Mouse (Mus musculus) liver, postnatal 0 days (tissue): ENCODE results near the gene Agxt2. TPM values are rescaled to one million over a fixed set of nuclear protein-coding genes. Genes with fewer than 3 reads are reported as not detected.

Experiments
- ATAC-seq: fragments of 200-750 bp; cut with Nextera tagmentation; 2 replicates; pipeline ENCODE4 v1.8.0; 2017; ENCODE audit warnings: mild to moderate bottlenecking, moderate library complexity
- DNase-seq: peaks from one replicate; pipeline ENCODE4 v3.0.0-alpha.2; 2016
- H3K27ac ChIP-seq: fragments of 300-500 bp; sonication (generic); 2 replicates; pipeline ENCODE4 v1.5.1; 2014; ENCODE audit warnings: antibody characterized with exemption, moderate library complexity, mild to moderate bottlenecking, low read depth
- H3K27me3 ChIP-seq: fragments of 300-500 bp; sonication (generic); 2 replicates; pipeline ENCODE4 v1.6.1; 2014; ENCODE audit warnings: low read length, control low read depth, mixed read lengths; ENCODE audit not compliant: insufficient read depth
- H3K36me3 ChIP-seq: fragments of 300-500 bp; sonication (generic); replicated peaks from 2 replicates; pipeline ENCODE4 v1.6.1; 2014; ENCODE audit warnings: mild to moderate bottlenecking, control low read depth, low read length, moderate library complexity, mixed read lengths; ENCODE audit not compliant: insufficient read depth
- H3K4me1 ChIP-seq: fragments of 300-500 bp; sonication (generic); 2 replicates; pipeline ENCODE4 v1.6.1; 2014; ENCODE audit warnings: antibody characterized with exemption, mild to moderate bottlenecking, control low read depth; ENCODE audit not compliant: insufficient read depth
- H3K4me2 ChIP-seq: fragments of 300-500 bp; sonication (generic); 2 replicates; pipeline ENCODE4 v1.6.1; 2014; ENCODE audit warnings: low read depth, mild to moderate bottlenecking, low read length, moderate library complexity, mixed read lengths
- H3K4me3 ChIP-seq: fragments of 300-500 bp; sonication (generic); 2 replicates; pipeline ENCODE4 v1.5.1; 2014; ENCODE audit warnings: low read depth, low read length
- H3K9ac ChIP-seq: fragments of 300-500 bp; sonication (generic); replicated peaks from 2 replicates; pipeline ENCODE4 v1.6.1; 2014; ENCODE audit warnings: mild to moderate bottlenecking, moderate library complexity
- H3K9me3 ChIP-seq: fragments of 300-500 bp; sonication (generic); 2 replicates; pipeline ENCODE4 v1.6.1; 2016; ENCODE audit warnings: mild to moderate bottlenecking, control low read depth, low read length, mixed read lengths
- CTCF ChIP-seq: sonication (generic); IDR thresholded peaks from 2 replicates; pipeline ENCODE4 v1.5.1; 2016; ENCODE audit warnings: antibody characterized with exemption, low read depth
- EP300 ChIP-seq: IDR thresholded peaks from 2 replicates; pipeline ENCODE4 v1.6.1; 2016; ENCODE audit warnings: antibody characterized with exemption, low read depth, mild to moderate bottlenecking
- WGBS: fragments of 180-500 bp; shearing (Covaris S2); extraction: QIAGEN DNeasy Blood & Tissue Kit; methylation state at CpG from one replicate; pipeline ENCODE4 v1.1.7; 2014; ENCODE audit not compliant: insufficient replicate concordance; 5-methylcytosine and 5-hydroxymethylcytosine counted together
- polyA plus RNA-seq: library from polyadenylated mRNA; unstranded; fragments of >200 nt; fragmentation: Nextera tagmentation; extraction: Ambion mirVana; gene quantifications from 2 replicates; pipeline ENCODE4 v1.2.1, GENCODE M21; 2015

Gene Agxt2
- polyA plus RNA-seq, 1 experiment from 2014 or later = 23.6 TPM

- DNase-seq (no peak), ATAC-seq (no peak)
- WGBS = 56% methylated on average over 7 of the region's 7 CpGs
- Histone ChIP-seq H3K27me3 (no peaks in the 10 kb centered on the region), H3K27ac (no peak overlapping the region), H3K4me1 (no peaks in the 10 kb centered on the region), H3K9me3 (no peaks in the 10 kb centered on the region), H3K4me2 (no peak overlapping the region), H3K36me3 (no peaks in the 10 kb centered on the region), H3K9ac (no peak overlapping the region), H3K4me3 (no peak overlapping the region)
- TF ChIP-seq EP300 (no peak), CTCF (no peak)
These were observed 62.9 kb downstream of the Agxt2 start for GRCm38 (mm10) chr15:10421138-10421784.

DNA sequence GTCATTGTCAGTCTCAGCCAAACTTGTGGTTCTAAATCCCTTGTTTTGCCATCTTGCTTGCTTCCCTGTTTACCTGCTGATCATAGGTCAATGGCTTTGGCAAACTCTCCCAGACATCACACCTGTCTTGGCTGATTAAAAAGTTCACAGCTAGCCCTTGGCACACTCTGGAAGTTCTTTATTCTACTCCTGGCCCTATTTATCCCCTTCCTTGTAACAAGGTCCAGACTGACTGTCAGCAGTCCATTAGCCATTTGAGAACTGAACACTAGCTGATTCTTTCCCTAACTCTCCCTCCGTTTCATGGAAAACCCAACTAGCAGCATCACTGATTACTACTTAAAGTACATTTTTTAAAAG, 63.4 kb downstream of the Agxt2 start:
- 76% methylated on average over 1 of the region's 1 CpGs for WGBS
- H3K36me3 ChIP-seq = no peaks in the 10 kb centered on the region
- no peaks in the 10 kb centered on the region for H3K4me1 ChIP-seq
- H3K4me3 ChIP-seq = no peak overlapping the region
- no peak overlapping the region for H3K9ac ChIP-seq
- H3K9me3 ChIP-seq = no peaks in the 10 kb centered on the region
- TF ChIP-seq CTCF (no peak), EP300 (no peak)
- ATAC-seq (no peak), DNase-seq (no peak)
- H3K27ac ChIP-seq = no peak overlapping the region
- H3K27me3 ChIP-seq = no peaks in the 10 kb centered on the region
- no peak overlapping the region for H3K4me2 ChIP-seq

- TF ChIP-seq EP300 = no peak
- TF ChIP-seq CTCF = no peak
- Histone ChIP-seq H3K36me3 (no peaks in the 10 kb centered on the region), H3K4me1 (no peaks in the 10 kb centered on the region), H3K27me3 (no peaks in the 10 kb centered on the region), H3K9me3 (no peaks in the 10 kb centered on the region), H3K9ac (no peak overlapping the region), H3K4me3 (no peak overlapping the region), H3K4me2 (no peak overlapping the region), H3K27ac (no peak overlapping the region)
- ATAC-seq = no peak
- DNase-seq = no peak
- 84% methylated on average over 6 of the region's 6 CpGs for WGBS
These were observed 67.8 kb downstream of the Agxt2 start for GRCm38 (mm10) chr15:10426124-10426523.

- H3K4me1 ChIP-seq = no peaks in the 10 kb centered on the region
- H3K9ac ChIP-seq = no peak overlapping the region
- H3K27me3 ChIP-seq = no peaks in the 10 kb centered on the region
- H3K27ac ChIP-seq = no peak overlapping the region
- H3K36me3 ChIP-seq = no peaks in the 10 kb centered on the region
- WGBS = 81% methylated on average over 13 of the region's 13 CpGs
- H3K9me3 ChIP-seq = no peaks in the 10 kb centered on the region
- H3K4me3 ChIP-seq = no peak overlapping the region
- ATAC-seq (no peak), DNase-seq (no peak)
- no peak overlapping the region for H3K4me2 ChIP-seq
- TF ChIP-seq CTCF (no peak), EP300 (no peak)
These were observed 68.4 kb downstream of the Agxt2 start for GRCm38 (mm10) chr15:10426545-10427266.

GRCm38 (mm10) chr15:10436893-10437292, 78.6 kb downstream of the Agxt2 start:
- Histone ChIP-seq H3K27ac (no peak overlapping the region), H3K4me3 (no peak overlapping the region), H3K9ac (no peak overlapping the region), H3K36me3 (0 out of 2 replicates have a peak, but pooled peaks cover 2% of the 10 kb centered on the region), H3K4me1 (no peaks in the 10 kb centered on the region), H3K9me3 (no peaks in the 10 kb centered on the region), H3K27me3 (no peaks in the 10 kb centered on the region), H3K4me2 (no peak overlapping the region)
- no peak for TF ChIP-seq CTCF
- no peak for TF ChIP-seq EP300
- no peak for ATAC-seq
- no peak for DNase-seq
- whole genome bisulfite sequencing = 46% methylated on average over 1 of the region's 1 CpGs

- no peak for ATAC-seq
- no peaks in the 10 kb centered on the region for H3K27me3 ChIP-seq
- H3K27ac ChIP-seq = no peak overlapping the region
- TF ChIP-seq EP300 (no peak), CTCF (peak; percentile 34)
- no peak overlapping the region for H3K4me2 ChIP-seq
- H3K9ac ChIP-seq = no peak overlapping the region
- H3K4me1 ChIP-seq = no peaks in the 10 kb centered on the region
- 0 out of 2 replicates have a peak, but pooled peaks cover 9% of the 10 kb centered on the region for H3K36me3 ChIP-seq
- no peak for DNase-seq
- WGBS = 79% methylated on average over 6 of the region's 6 CpGs
- no peaks in the 10 kb centered on the region for H3K9me3 ChIP-seq
- no peak overlapping the region for H3K4me3 ChIP-seq
These were observed 81.6 kb downstream of the Agxt2 start for GRCm38 (mm10) chr15:10439963-10440362.
